Mouse (Mus musculus) ES-E14 (cell line): ENCODE measurements around the gene Hnrnpl.

Source experiments
- CHD2 ChIP-seq: IDR thresholded peaks from 2 replicates; pipeline ENCODE4 v1.6.1; 2014; ENCODE audit warnings: mild to moderate bottlenecking, low read depth, low read length, inconsistent platforms
- HCFC1 ChIP-seq: IDR thresholded peaks from 2 replicates; pipeline ENCODE4 v1.6.1; 2012; ENCODE audit warnings: low read length, inconsistent platforms, borderline replicate concordance; ENCODE audit not compliant: insufficient read depth
- MAFK ChIP-seq: IDR thresholded peaks from 2 replicates; pipeline ENCODE4 v1.6.1; 2014; ENCODE audit warnings: mild to moderate bottlenecking, low read depth, low read length, inconsistent platforms; ENCODE audit not compliant: insufficient read depth
- ZC3H11A ChIP-seq: IDR thresholded peaks from 2 replicates; pipeline ENCODE4 v1.6.1; 2012; ENCODE audit warnings: low read depth, mild to moderate bottlenecking, inconsistent platforms, low read length, borderline replicate concordance
- ZNF384 ChIP-seq: IDR thresholded peaks from 2 replicates; pipeline ENCODE4 v1.6.1; 2012; ENCODE audit warnings: low read depth, low read length, inconsistent platforms

- TF ChIP-seq MAFK (no peak), ZC3H11A (no peak), CHD2 (no peak), HCFC1 (no peak), ZNF384 (no peak)
Measured at GRCm38 (mm10) chr7:28864288-28864750, 56.0 kb downstream of the Hnrnpl start.
